Mouse (Mus musculus) heart, adult 18-20 months (tissue): ENCODE measurements around the gene Zfp800. TPM values are rescaled to one million over a fixed set of nuclear protein-coding genes. Genes with fewer than 3 reads are reported as not detected.

ENCODE experiments used
- DNase-seq, 2 experiments: peaks; one replicate each; pipeline ENCODE4 v3.0.0; 2021 to 2022; ENCODE audit warnings: mixed read lengths in 1 of 2
- long read RNA-seq, 2 experiments: library from polyadenylated mRNA; stranded (forward); transcript quantifications; one replicate each; pipeline ENCODE4 v2.0.0; 2021
- total RNA-seq, 2 experiments: library from RNA; stranded (reverse); gene quantifications; 2 replicates each; pipeline ENCODE4 v1.2.3; 2021

Zfp800 gene
- 10 to 100 TPM; 10.2 to 14.0 TPM for total RNA-seq
- long read RNA-seq, experiment 1, partial matches to known transcripts: 1 of 3 reads
- long read RNA-seq, experiment 1, other reads (novel, unspliced or antisense): 2 of 3 reads
- long read RNA-seq, experiment 2: 0 reads

GRCm38 (mm10) chr6:28397681-28398203, at the start of gene Zfp800:
Gene Zfp800 (minus strand): TSS chr6:28398005.
- peak in 1 of 2 experiments; percentile 27 for DNase-seq

- DNase-seq: no peak
These were observed 33.7 kb upstream of the Zfp800 start for GRCm38 (mm10) chr6:28431538-28431855.

GRCm38 (mm10) chr6:28430795-28431537, 33.2 kb upstream of the Zfp800 start:
- no peak for DNase-seq

- no peak for DNase-seq
These were observed 32.1 kb upstream of the Zfp800 start for GRCm38 (mm10) chr6:28429870-28430269.

- DNase-seq: no peak
These were observed 30.5 kb upstream of the Zfp800 start, which contains the start of gene Gcc1 for GRCm38 (mm10) chr6:28428290-28428689. Gene Gcc1 (minus strand): TSS chr6:28428390.

- no peak for DNase-seq
These were observed 29.5 kb upstream of the Zfp800 start, which contains the start of gene Fscn3 for GRCm38 (mm10) chr6:28427096-28427839. Gene Fscn3 (plus strand): TSS chr6:28427789.

- peak in 1 of 2 experiments; percentile 29 for DNase-seq
These were observed 27.2 kb upstream of the Zfp800 start for GRCm38 (mm10) chr6:28425019-28425418.

- peak; percentile 61 to 70 for DNase-seq
These were observed 26.2 kb upstream of the Zfp800 start for GRCm38 (mm10) chr6:28423767-28424695.

- peak; percentile 96 to 98 for DNase-seq
These were observed 25.5 kb upstream of the Zfp800 start, which contains the start of gene Arf5 for GRCm38 (mm10) chr6:28423313-28423712. Gene Arf5 (plus strand): TSS chr6:28423560.

GRCm38 (mm10) chr6:28422651-28423290, 25.0 kb upstream of the Zfp800 start:
- DNase-seq: no peak

GRCm38 (mm10) chr6:28421469-28422000, 23.7 kb upstream of the Zfp800 start:
- DNase-seq: peak; percentile 97 to 98

GRCm38 (mm10) chr6:28420865-28421264, 23.1 kb upstream of the Zfp800 start:
- DNase-seq: no peak

GRCm38 (mm10) chr6:28420361-28420760, 22.6 kb upstream of the Zfp800 start:
- no peak for DNase-seq

GRCm38 (mm10) chr6:28419673-28420072, 21.9 kb upstream of the Zfp800 start:
- no peak for DNase-seq

GRCm38 (mm10) chr6:28418449-28418848, 20.6 kb upstream of the Zfp800 start:
- DNase-seq: peak; percentile 93 to 95

GRCm38 (mm10) chr6:28416981-28417380, 19.2 kb upstream of the Zfp800 start:
- DNase-seq: peak; percentile 30 to 67

- DNase-seq: no peak
These were observed 13.4 kb upstream of the Zfp800 start for GRCm38 (mm10) chr6:28411236-28411635.

- DNase-seq: peak; percentile 61 to 73
These were observed 12.2 kb upstream of the Zfp800 start for GRCm38 (mm10) chr6:28410053-28410452.

- no peak for DNase-seq
These were observed 2.0 kb upstream of the Zfp800 start for GRCm38 (mm10) chr6:28399791-28400190.

- no peak for DNase-seq
These were observed 921 bp upstream of the Zfp800 start for GRCm38 (mm10) chr6:28398726-28399125.
